Mouse (Mus musculus): ENCODE data around the gene Srms. TPM values are rescaled to one million over a fixed set of nuclear protein-coding genes. Genes with fewer than 3 reads are reported as not detected.
A peak's percentile ranks its signal among the peaks of the same experiment; 100 is the strongest.
"Not testable (repeated sequence)": the region's sequence is repeated elsewhere in the genome, so short reads cannot be mapped to it uniquely, and the experiment has no call there.

The Srms gene
- polyA plus RNA-seq, 1 experiment from 2014 or later, result 2.6 TPM

- Histone ChIP-seq H3K4me3 (ENCODE audit: low read depth, low read length) (no peak overlapping the region), H3K9ac (replicated peaks; ENCODE audit: low read depth) (no peak overlapping the region), H3K4me2 (replicated peaks; ENCODE audit: low read depth, low read length) (no peak overlapping the region), H3K36me3 (ENCODE audit: insufficient read depth, low read length) (no peaks in the 10 kb centered on the region), H3K4me1 (ENCODE audit: insufficient read depth, low read depth, low read length) (no peaks in the 10 kb centered on the region), H3K27ac (ENCODE audit: low read length) (no peak overlapping the region), H3K27me3 (replicated peaks; ENCODE audit: insufficient read depth, low read length) (no peaks in the 10 kb centered on the region), H3K9me3 (ENCODE audit: low read length) (no peaks in the 10 kb centered on the region)
- WGBS, result 71% methylated on average over 4 of the region's 4 CpGs
- TF ChIP-seq EP300 (IDR thresholded peaks at IDR 0.05), result no peak
- no peak for TF ChIP-seq CTCF (IDR thresholded peaks at IDR 0.05)
- DNase-seq (ENCODE audit: low spot score) (no peak), ATAC-seq (no peak)
These were observed 16.2 kb downstream of the Srms start for GRCm38 (mm10) chr2:181196628-181197300.

GRCm38 (mm10) chr2:181193044-181193443 is 19.9 kb downstream of the Srms start:
- ATAC-seq (no peak), DNase-seq (ENCODE audit: low spot score) (peak; percentile 10)
- 71% methylated on average over 3 of the region's 3 CpGs for WGBS
- no peaks in the 10 kb centered on the region for H3K9me3 ChIP-seq (ENCODE audit: low read length)
- no peaks in the 10 kb centered on the region for H3K27me3 ChIP-seq (replicated peaks; ENCODE audit: insufficient read depth, low read length)
- no peak for TF ChIP-seq EP300 (IDR thresholded peaks at IDR 0.05)
- no peak for TF ChIP-seq CTCF (IDR thresholded peaks at IDR 0.05)
- H3K9ac ChIP-seq (replicated peaks; ENCODE audit: low read depth), result no peak overlapping the region
- H3K4me1 ChIP-seq (ENCODE audit: insufficient read depth, low read depth, low read length), result peaks cover 9% of the 10 kb centered on the region; the same call in 1 of the 2 replicates
- no peak overlapping the region for H3K4me2 ChIP-seq (replicated peaks; ENCODE audit: low read depth, low read length)
- H3K27ac ChIP-seq (ENCODE audit: low read length), result no peak overlapping the region
- H3K36me3 ChIP-seq (ENCODE audit: insufficient read depth, low read length), result no peaks in the 10 kb centered on the region
- H3K4me3 ChIP-seq (ENCODE audit: low read depth, low read length), result no peak overlapping the region

GRCm38 (mm10) chr2:181191936-181192335 is 21.0 kb downstream of the Srms start:
- WGBS, result 58% methylated on average over 4 of the region's 4 CpGs
- Histone ChIP-seq H3K27ac (ENCODE audit: low read length) (no peak overlapping the region), H3K36me3 (ENCODE audit: insufficient read depth, low read length) (no peaks in the 10 kb centered on the region), H3K4me3 (ENCODE audit: low read depth, low read length) (no peak overlapping the region), H3K27me3 (replicated peaks; ENCODE audit: insufficient read depth, low read length) (no peaks in the 10 kb centered on the region), H3K4me1 (ENCODE audit: insufficient read depth, low read depth, low read length) (peaks cover 9% of the 10 kb centered on the region; the same call in 1 of the 2 replicates), H3K9me3 (ENCODE audit: low read length) (no peaks in the 10 kb centered on the region), H3K4me2 (replicated peaks; ENCODE audit: low read depth, low read length) (no peak overlapping the region), H3K9ac (replicated peaks; ENCODE audit: low read depth) (no peak overlapping the region)
- DNase-seq (ENCODE audit: low spot score), result no peak
- no peak for ATAC-seq
- no peak for TF ChIP-seq EP300 (IDR thresholded peaks at IDR 0.05)
- no peak for TF ChIP-seq CTCF (IDR thresholded peaks at IDR 0.05)

- H3K9ac ChIP-seq (replicated peaks; ENCODE audit: low read depth); DNase-seq (ENCODE audit: low spot score); H3K4me2 ChIP-seq (replicated peaks; ENCODE audit: low read depth, low read length); H3K27me3 ChIP-seq (replicated peaks; ENCODE audit: insufficient read depth, low read length); H3K27ac ChIP-seq (ENCODE audit: low read length); H3K9me3 ChIP-seq (ENCODE audit: low read length); ATAC-seq; H3K4me1 ChIP-seq (ENCODE audit: insufficient read depth, low read depth, low read length); H3K4me3 ChIP-seq (ENCODE audit: low read depth, low read length); H3K36me3 ChIP-seq (ENCODE audit: insufficient read depth, low read length): not testable (repeated sequence)
- 72% methylated on average over 4 of the region's 4 CpGs for WGBS
These were observed 21.6 kb downstream of the Srms start for GRCm38 (mm10) chr2:181191385-181191784.

GRCm38 (mm10) chr2:181189321-181189720 is 23.7 kb downstream of the Srms start:
- Histone ChIP-seq H3K27ac (ENCODE audit: low read length) (peak overlapping the region; percentile 57; the same call in 1 of the 2 replicates), H3K4me1 (ENCODE audit: insufficient read depth, low read depth, low read length) (peaks cover 9% of the 10 kb centered on the region; the same call in 1 of the 2 replicates), H3K4me2 (replicated peaks; ENCODE audit: low read depth, low read length) (no peak overlapping the region), H3K36me3 (ENCODE audit: insufficient read depth, low read length) (no peaks in the 10 kb centered on the region), H3K9me3 (ENCODE audit: low read length) (no peaks in the 10 kb centered on the region), H3K9ac (replicated peaks; ENCODE audit: low read depth) (no peak overlapping the region), H3K4me3 (ENCODE audit: low read depth, low read length) (no peak overlapping the region), H3K27me3 (replicated peaks; ENCODE audit: insufficient read depth, low read length) (no peaks in the 10 kb centered on the region)
- ATAC-seq (no peak), DNase-seq (ENCODE audit: low spot score) (peak; percentile 14)
- no peak for TF ChIP-seq EP300 (IDR thresholded peaks at IDR 0.05)
- no peak for TF ChIP-seq CTCF (IDR thresholded peaks at IDR 0.05)
- 85% methylated on average over 1 of the region's 1 CpGs for WGBS

GRCm38 (mm10) chr2:181188681-181189080 is 24.3 kb downstream of the Srms start:
- 31% methylated on average over 2 of the region's 2 CpGs for WGBS
- Histone ChIP-seq H3K9ac (replicated peaks; ENCODE audit: low read depth) (no peak overlapping the region), H3K27ac (ENCODE audit: low read length) (peak overlapping the region; percentile 57), H3K4me2 (replicated peaks; ENCODE audit: low read depth, low read length) (peak overlapping the region; percentile 78; the same call in 1 of the 2 replicates), H3K36me3 (ENCODE audit: insufficient read depth, low read length) (no peaks in the 10 kb centered on the region), H3K9me3 (ENCODE audit: low read length) (no peaks in the 10 kb centered on the region), H3K27me3 (replicated peaks; ENCODE audit: insufficient read depth, low read length) (no peaks in the 10 kb centered on the region), H3K4me1 (ENCODE audit: insufficient read depth, low read depth, low read length) (peaks cover 9% of the 10 kb centered on the region; the same call in 1 of the 2 replicates), H3K4me3 (ENCODE audit: low read depth, low read length) (no peak overlapping the region)
- TF ChIP-seq EP300 (IDR thresholded peaks at IDR 0.05) (no peak), CTCF (IDR thresholded peaks at IDR 0.05) (no peak)
- ATAC-seq, result no peak
- DNase-seq (ENCODE audit: low spot score), result peak; percentile 44

Measured in lung, postnatal 0 days (tissue).